Mouse (Mus musculus) lung, adult 2 months (tissue): ENCODE data around the gene Krt18.

ENCODE experiments used
- CTCF ChIP-seq: fragments of 200-500 bp; IDR thresholded peaks from 2 replicates; pipeline ENCODE4 v1.5.1; 2011; ENCODE audit warnings: mild to moderate bottlenecking, low read length, control low read depth; ENCODE audit not compliant: insufficient read depth
- POLR2A ChIP-seq: fragments of 200-500 bp; IDR thresholded peaks from 2 replicates; pipeline ENCODE4 v1.6.1; 2011; ENCODE audit warnings: low read depth, mild to moderate bottlenecking, control low read depth, low read length, borderline replicate concordance; ENCODE audit errors: extremely low read depth

- TF ChIP-seq POLR2A, result no peak
- TF ChIP-seq CTCF, result no peak
These were observed 32.3 kb upstream of the Krt18 start for GRCm38 (mm10) chr15:101995484-101996236.
